Mouse (Mus musculus): ENCODE results near the gene Brox. TPM values are rescaled to one million over a fixed set of nuclear protein-coding genes. Genes with fewer than 3 reads are reported as not detected.

The Brox gene
- polyA plus RNA-seq, 1 experiment from 2014 or later, result 93.6 TPM

DNA sequence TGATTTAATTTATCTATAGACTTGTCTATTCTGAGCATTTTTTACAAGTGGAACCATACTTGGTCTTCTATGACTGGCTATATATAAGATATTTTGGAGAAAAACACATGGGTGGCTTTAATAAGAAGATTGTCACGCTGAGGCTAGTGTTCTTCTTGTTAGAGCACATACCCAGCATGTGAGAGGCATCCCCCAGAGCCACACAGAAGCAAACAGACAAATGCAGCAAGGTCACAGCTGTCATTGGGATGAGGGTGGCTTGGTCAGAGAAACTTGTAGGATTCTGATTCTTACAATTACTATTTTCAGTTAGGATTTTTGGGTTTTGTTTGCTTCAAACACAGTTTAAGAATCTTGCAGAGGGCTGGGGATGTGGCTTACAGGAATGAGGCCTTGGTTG is 11.4 kb upstream of the Brox start:
- Histone ChIP-seq H3K36me3 (peaks cover 12% of the 10 kb centered on the region), H3K4me2 (no peak overlapping the region), H3K27ac (replicated peaks) (no peak overlapping the region), H3K27me3 (replicated peaks) (no peaks in the 10 kb centered on the region), H3K9me3 (replicated peaks) (no peaks in the 10 kb centered on the region), H3K4me1 (no peaks in the 10 kb centered on the region), H3K9ac (replicated peaks) (no peak overlapping the region), H3K4me3 (replicated peaks) (no peak overlapping the region)
- ATAC-seq (ENCODE audit: low FRiP score), result no peak
- WGBS, result 93% methylated on average over 1 of the region's 1 CpGs

DNA sequence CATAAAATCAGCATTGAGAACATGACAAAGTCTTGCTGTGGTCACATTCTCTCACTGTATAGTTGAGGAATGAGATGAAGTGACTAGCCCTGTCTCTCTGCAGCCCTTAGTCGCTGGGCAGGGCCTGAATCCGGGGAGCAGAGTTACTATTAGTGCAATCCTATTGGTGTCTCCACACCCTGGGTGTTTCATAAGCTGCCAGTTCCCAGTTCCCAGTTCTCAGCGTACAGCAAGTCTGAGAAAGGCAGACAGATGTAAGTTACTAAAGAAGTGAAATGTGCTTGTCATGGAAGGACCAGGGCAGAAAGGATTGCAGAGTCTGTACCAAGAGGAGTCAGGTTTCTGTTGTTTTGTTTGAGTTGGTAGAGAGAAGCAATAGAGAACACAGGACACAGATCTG is 10.5 kb upstream of the Brox start:
- Histone ChIP-seq H3K4me3 (replicated peaks) (no peak overlapping the region), H3K9me3 (replicated peaks) (no peaks in the 10 kb centered on the region), H3K27me3 (replicated peaks) (no peaks in the 10 kb centered on the region), H3K27ac (replicated peaks) (no peak overlapping the region), H3K9ac (replicated peaks) (no peak overlapping the region), H3K4me1 (no peaks in the 10 kb centered on the region), H3K36me3 (peaks cover 6% of the 10 kb centered on the region), H3K4me2 (no peak overlapping the region)
- WGBS, result 82% methylated on average over 3 of the region's 3 CpGs
- ATAC-seq (ENCODE audit: low FRiP score), result no peak

DNA sequence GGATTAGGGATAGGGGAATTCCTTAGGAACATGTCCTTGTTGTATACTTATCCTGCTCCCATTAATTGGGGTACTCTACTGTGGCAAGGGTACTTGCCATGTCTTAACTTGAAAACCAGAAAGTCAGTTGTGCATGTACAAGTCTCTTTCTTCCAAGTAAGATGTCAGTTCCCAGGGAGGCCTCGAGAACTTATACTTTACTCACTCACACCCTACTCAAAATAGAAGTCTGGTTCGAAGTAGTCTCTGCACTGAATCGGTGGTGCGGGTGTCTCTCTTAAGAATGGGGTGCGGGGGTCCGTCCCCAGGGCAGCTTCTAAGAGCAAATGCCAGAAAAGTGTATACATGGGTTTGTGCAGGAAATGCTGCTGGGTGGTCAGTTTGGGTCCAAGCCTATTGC is 2.1 kb upstream of the Brox start:
- H3K9me3 ChIP-seq (replicated peaks), result no peaks in the 10 kb centered on the region
- peaks cover 4% of the 10 kb centered on the region; the same call in 1 of the 2 replicates for H3K4me1 ChIP-seq
- H3K27me3 ChIP-seq (replicated peaks), result no peaks in the 10 kb centered on the region
- 90% methylated on average over 6 of the region's 6 CpGs for WGBS
- ATAC-seq (ENCODE audit: low FRiP score), result no peak
- H3K36me3 ChIP-seq, result no peaks in the 10 kb centered on the region
- no peak overlapping the region for H3K4me3 ChIP-seq (replicated peaks)
- no peak overlapping the region for H3K27ac ChIP-seq (replicated peaks)
- H3K4me2 ChIP-seq, result no peak overlapping the region
- H3K9ac ChIP-seq (replicated peaks), result no peak overlapping the region

DNA sequence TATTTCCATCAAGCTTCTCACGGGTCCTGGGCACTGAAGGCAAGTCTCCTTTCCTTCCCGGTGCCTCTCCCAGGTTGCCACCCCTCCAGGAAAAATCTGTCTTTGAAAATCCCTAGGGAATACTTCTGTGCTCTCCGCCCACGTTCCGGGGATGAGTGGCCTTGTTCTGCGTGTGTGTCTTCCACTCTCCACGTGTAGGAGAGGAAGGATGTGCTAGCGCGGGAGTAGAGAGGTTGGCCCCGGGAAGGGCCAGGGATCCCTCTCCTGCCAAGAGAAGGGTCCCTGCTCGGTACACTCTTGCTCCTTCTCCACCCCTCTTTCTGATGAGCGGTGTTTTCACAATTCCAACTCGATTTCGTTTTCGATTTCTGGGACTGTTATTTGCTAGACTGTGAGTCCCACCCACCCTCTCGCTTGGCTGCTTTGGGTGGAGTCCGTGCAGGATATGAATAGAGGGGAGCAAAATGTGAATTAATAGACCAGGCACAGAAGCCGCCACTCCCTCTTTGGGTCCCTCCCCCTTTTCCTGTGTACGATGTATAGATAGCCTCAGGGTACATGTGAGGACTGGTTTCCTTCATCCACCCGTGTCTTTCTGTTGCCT is 919 bp upstream of the Brox start:
- peak; percentile 18; the same call in 1 of the 2 replicates for ATAC-seq (ENCODE audit: low FRiP score)
- H3K27ac ChIP-seq (replicated peaks), result peak overlapping the region; percentile 46
- peak overlapping the region; percentile 58 for H3K4me2 ChIP-seq
- no peaks in the 10 kb centered on the region for H3K9me3 ChIP-seq (replicated peaks)
- peaks cover 4% of the 10 kb centered on the region; the same call in 1 of the 2 replicates for H3K4me1 ChIP-seq
- peak overlapping the region; percentile 49 for H3K4me3 ChIP-seq (replicated peaks)
- peak overlapping the region; percentile 39 for H3K9ac ChIP-seq (replicated peaks)
- under 1% methylated on average over 20 of the region's 20 CpGs for WGBS
- H3K27me3 ChIP-seq (replicated peaks), result no peaks in the 10 kb centered on the region
- H3K36me3 ChIP-seq, result 0 out of 2 replicates have a peak, but pooled peaks cover 8% of the 10 kb centered on the region

DNA sequence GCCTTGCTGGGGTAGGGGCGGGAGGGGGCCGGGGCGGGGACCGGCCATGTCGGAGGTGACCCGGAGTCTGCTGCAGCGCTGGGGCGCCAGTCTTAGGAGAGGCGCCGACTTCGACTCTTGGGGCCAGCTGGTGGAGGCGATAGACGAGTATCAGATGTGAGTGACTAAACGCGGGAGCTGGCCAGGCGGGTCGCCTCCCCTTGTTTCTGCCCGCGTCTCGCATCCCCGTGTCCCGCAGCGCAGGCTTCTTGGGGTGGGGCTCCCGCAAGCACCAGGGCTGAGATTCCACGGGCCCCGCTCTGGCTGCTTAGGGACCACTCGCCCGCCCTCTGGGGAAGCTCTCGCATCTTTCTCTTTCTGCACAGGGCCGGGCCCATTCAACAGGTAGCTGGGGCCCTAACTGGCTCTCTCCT is 410 bp upstream of the Brox start:
- H3K9ac ChIP-seq (replicated peaks), result peak overlapping the region; percentile 39
- H3K4me3 ChIP-seq (replicated peaks), result peak overlapping the region; percentile 49
- no peaks in the 10 kb centered on the region for H3K27me3 ChIP-seq (replicated peaks)
- ATAC-seq (ENCODE audit: low FRiP score), result peak; percentile 59; the same call in 1 of the 2 replicates
- H3K4me2 ChIP-seq, result peak overlapping the region; percentile 58
- H3K36me3 ChIP-seq, result 0 out of 2 replicates have a peak, but pooled peaks cover 9% of the 10 kb centered on the region
- H3K9me3 ChIP-seq (replicated peaks), result no peaks in the 10 kb centered on the region
- peaks cover 4% of the 10 kb centered on the region; the same call in 1 of the 2 replicates for H3K4me1 ChIP-seq
- under 1% methylated on average over 30 of the region's 30 CpGs for WGBS
- H3K27ac ChIP-seq (replicated peaks), result peak overlapping the region; percentile 46

DNA sequence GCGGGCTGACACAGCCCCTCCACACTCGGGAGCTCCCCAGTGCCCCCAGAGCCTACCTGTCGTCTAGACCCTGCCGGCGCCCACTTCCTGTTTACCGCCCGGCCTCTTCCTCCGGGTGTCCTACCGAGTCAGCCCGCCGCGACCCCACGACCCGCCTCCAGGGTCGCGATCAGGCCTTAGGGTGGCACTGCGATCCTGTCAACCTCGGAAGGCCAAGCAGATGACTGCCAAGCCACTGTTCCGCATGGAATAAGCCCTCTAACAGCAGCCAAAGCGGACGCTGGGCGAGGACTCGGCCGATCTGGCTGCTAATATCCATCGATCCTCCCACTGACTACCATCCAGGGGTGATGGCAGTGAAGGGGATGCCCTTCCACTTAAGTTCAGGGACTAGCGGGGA is 604 bp downstream of the Brox start, which contains the start of gene Aida:
Aida (plus strand) TSS at position 126 of the 400 bp plus-strand sequence.
- Histone ChIP-seq H3K27ac (replicated peaks) (peak within 1 kb of the TSS; percentile 84), H3K9ac (replicated peaks) (peak within 1 kb of the TSS; percentile 55), H3K4me3 (replicated peaks) (peak within 1 kb of the TSS; percentile 49), H3K4me1 (peaks cover 4% of the 10 kb centered on the region; the same call in 1 of the 2 replicates), H3K27me3 (replicated peaks) (no peaks in the 10 kb centered on the region), H3K9me3 (replicated peaks) (no peaks in the 10 kb centered on the region), H3K36me3 (peaks cover 14% of the 10 kb centered on the region; the same call in 1 of the 2 replicates), H3K4me2 (peak within 1 kb of the TSS; percentile 58)
- ATAC-seq (ENCODE audit: low FRiP score), result peak; percentile 51
- under 1% methylated on average over 26 of the region's 26 CpGs for WGBS

DNA sequence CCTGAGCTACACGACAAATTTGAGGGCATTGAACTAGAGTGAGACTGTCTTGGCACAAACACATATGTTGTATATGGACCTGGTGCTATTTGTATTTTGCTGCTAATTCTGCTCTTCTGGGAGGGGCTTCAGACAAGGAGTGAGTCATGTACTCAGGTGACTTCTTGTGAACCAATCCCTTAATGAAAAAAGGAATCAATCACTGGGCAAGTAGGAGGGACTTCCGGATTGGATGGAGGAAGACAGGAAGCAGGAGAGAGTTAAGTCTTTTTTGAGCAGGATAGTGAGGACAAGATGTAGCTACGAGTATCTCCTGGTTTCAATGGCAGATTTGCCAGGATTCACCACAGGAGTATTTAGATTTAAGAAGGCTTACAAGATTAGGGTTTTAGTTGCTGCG is 7.5 kb downstream of the Brox start:
- H3K9me3 ChIP-seq (replicated peaks), result no peaks in the 10 kb centered on the region
- ATAC-seq (ENCODE audit: low FRiP score), result no peak
- H3K4me2 ChIP-seq, result no peak overlapping the region
- H3K27me3 ChIP-seq (replicated peaks), result no peaks in the 10 kb centered on the region
- 97% methylated on average over 4 of the region's 4 CpGs for WGBS
- H3K4me1 ChIP-seq, result no peaks in the 10 kb centered on the region
- no peak overlapping the region for H3K27ac ChIP-seq (replicated peaks)
- H3K36me3 ChIP-seq, result peaks cover 73% of the 10 kb centered on the region
- H3K4me3 ChIP-seq (replicated peaks), result no peak overlapping the region
- no peak overlapping the region for H3K9ac ChIP-seq (replicated peaks)

DNA sequence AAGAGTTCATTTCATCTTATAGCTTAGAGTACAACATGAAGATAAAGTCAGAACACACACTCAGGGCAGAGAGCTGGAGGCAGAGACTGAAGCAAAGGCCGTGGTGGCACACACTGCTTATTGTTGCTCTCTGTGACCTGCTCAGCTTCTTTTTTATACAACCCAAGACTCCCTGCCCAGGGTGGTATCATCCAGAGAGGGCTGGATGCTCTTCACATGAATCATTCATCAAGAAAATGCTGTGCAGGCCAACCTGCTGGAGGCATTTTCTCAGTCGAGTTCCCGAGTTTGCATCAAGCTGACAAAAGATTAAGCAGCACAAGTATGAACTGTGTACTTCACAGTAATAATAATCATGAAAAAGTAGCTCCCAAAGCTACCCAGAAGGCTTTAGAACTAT is 8.7 kb downstream of the Brox start:
- ATAC-seq (ENCODE audit: low FRiP score), result no peak
- Histone ChIP-seq H3K9me3 (replicated peaks) (no peaks in the 10 kb centered on the region), H3K4me1 (no peaks in the 10 kb centered on the region), H3K9ac (replicated peaks) (no peak overlapping the region), H3K4me3 (replicated peaks) (no peak overlapping the region), H3K4me2 (no peak overlapping the region), H3K27ac (replicated peaks) (no peak overlapping the region), H3K36me3 (peaks cover 80% of the 10 kb centered on the region), H3K27me3 (replicated peaks) (no peaks in the 10 kb centered on the region)
- 88% methylated on average over 3 of the region's 3 CpGs for WGBS

DNA sequence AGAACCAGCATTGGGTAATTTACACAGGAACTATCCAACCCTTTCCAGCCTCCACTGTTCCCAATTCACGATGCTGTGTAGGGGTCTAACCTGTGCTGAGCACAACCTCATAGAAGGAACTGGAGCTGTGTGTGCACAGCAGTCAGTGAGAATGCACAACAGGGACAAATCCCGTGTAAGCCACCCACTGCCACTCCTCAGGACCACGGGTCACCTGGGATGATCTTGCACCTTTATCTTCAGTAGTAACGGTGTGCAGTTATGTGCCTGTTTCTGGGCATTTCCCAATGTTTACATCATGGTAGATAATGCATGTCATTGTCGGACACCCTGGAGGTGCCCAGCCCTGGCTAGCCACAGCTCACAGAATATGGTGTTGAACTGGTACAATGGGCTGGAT is 21.3 kb downstream of the Brox start:
- no peak overlapping the region for H3K27ac ChIP-seq (replicated peaks)
- H3K4me1 ChIP-seq, result no peaks in the 10 kb centered on the region
- no peak overlapping the region for H3K4me2 ChIP-seq
- no peak overlapping the region for H3K4me3 ChIP-seq (replicated peaks)
- no peak for ATAC-seq (ENCODE audit: low FRiP score)
- H3K9ac ChIP-seq (replicated peaks), result no peak overlapping the region
- peaks cover 32% of the 10 kb centered on the region for H3K36me3 ChIP-seq
- no peaks in the 10 kb centered on the region for H3K9me3 ChIP-seq (replicated peaks)
- H3K27me3 ChIP-seq (replicated peaks), result no peaks in the 10 kb centered on the region
- 81% methylated on average over 5 of the region's 5 CpGs for WGBS

DNA sequence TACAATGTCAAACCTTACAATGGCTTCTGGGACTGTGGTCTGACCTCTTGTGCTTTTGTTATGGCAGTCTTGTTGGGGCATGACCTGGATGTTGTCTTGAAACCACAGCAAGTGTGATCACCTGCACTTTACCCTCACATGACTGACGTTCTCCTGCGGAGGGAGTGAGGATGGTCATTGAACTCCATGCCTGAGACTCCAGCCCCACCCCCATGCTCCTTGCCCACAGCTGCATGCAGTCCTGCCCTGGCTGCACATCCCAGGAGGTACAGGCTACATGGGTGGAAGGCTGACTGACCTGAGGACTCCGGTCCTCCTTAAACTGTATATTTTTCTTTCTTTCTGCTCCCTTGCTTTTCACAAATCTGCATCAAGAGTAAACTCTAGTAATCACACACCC is 22.7 kb downstream of the Brox start:
- Histone ChIP-seq H3K4me3 (replicated peaks) (no peak overlapping the region), H3K27ac (replicated peaks) (no peak overlapping the region), H3K9me3 (replicated peaks) (no peaks in the 10 kb centered on the region), H3K27me3 (replicated peaks) (no peaks in the 10 kb centered on the region), H3K4me2 (no peak overlapping the region), H3K36me3 (peaks cover 20% of the 10 kb centered on the region), H3K4me1 (no peaks in the 10 kb centered on the region), H3K9ac (replicated peaks) (no peak overlapping the region)
- ATAC-seq (ENCODE audit: low FRiP score), result no peak
- WGBS, result 71% methylated on average over 3 of the region's 3 CpGs

DNA sequence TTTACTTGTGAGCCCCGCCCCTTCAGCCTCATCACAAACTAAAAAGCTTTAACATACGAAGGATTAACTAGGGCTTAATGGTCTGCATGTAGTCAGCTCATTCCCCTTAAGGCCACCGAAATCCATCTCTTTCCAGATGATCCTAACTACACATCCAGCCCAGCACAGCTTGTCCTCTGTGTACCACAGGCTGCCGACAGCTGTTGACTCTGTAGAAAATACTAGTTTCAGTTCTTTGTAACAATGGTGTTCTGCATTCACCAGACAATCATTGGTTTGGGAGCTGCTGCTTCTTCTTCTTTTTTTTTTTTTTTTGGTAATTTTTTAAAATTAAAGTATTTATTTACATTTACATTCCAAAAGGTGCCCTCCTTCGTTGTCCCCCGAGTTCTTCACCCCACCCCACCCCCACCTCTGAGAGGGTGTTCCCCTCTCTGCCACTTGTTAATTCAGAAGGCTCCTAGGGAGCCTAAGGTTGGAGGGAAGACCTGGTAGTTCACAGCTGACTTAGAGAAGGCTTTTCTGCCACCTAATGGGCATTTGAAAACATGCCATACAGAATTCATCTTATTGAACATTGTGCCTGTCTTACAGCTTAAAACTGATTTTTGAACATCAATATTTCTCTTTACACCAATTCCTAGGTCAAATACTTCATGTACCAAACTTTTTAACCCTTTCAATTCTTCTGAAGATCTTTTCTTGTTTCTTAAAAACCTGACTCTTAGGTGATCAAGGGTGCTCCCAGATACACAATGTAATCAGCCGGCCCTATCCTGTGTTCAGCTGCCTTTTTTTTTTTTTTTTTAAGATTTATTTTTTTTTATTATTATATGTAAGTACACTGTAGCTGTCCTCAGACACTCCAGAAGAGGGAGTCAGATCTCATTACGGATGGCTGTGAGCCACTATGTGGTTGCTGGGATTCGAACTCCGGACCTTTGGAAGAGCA is 23.9 kb downstream of the Brox start:
- no peak overlapping the region for H3K9ac ChIP-seq (replicated peaks)
- H3K4me3 ChIP-seq (replicated peaks), result no peak overlapping the region
- no peak overlapping the region for H3K4me2 ChIP-seq
- no peak overlapping the region for H3K27ac ChIP-seq (replicated peaks)
- WGBS, result 64% methylated on average over 10 of the region's 10 CpGs
- ATAC-seq (ENCODE audit: low FRiP score), result no peak
- no peaks in the 10 kb centered on the region for H3K4me1 ChIP-seq
- H3K9me3 ChIP-seq (replicated peaks), result no peaks in the 10 kb centered on the region
- H3K27me3 ChIP-seq (replicated peaks), result no peaks in the 10 kb centered on the region
- H3K36me3 ChIP-seq, result peaks cover 10% of the 10 kb centered on the region

DNA sequence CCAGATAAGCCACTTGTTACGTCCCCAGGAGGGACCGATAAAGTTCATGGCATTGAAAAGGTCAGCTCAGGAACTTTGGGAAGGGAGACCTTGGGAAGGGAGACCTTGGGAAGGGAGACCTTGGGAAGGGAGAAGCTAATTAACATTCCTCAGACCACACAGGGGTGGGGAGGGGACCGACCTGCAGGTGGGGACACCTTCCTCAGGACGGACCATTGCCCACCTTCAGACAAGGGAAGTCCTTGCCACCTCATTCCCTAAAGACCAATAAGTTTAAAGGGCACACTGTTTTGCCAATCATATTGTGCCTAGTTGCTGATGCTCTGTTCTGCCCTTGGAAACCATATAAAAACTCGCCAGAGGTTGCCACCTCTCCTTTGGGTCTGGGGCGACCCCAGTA is 29.4 kb downstream of the Brox start:
- H3K27me3 ChIP-seq (replicated peaks), result no peaks in the 10 kb centered on the region
- no peak overlapping the region for H3K9ac ChIP-seq (replicated peaks)
- 77% methylated on average over 6 of the region's 6 CpGs for WGBS
- H3K27ac ChIP-seq (replicated peaks), result no peak overlapping the region
- no peak overlapping the region for H3K4me3 ChIP-seq (replicated peaks)
- H3K36me3 ChIP-seq, result no peaks in the 10 kb centered on the region
- H3K9me3 ChIP-seq (replicated peaks), result no peaks in the 10 kb centered on the region
- H3K4me2 ChIP-seq, result no peak overlapping the region
- no peaks in the 10 kb centered on the region for H3K4me1 ChIP-seq
- ATAC-seq (ENCODE audit: low FRiP score), result no peak

Data from neural tube, embryonic 15.5 days (tissue).